Mouse (Mus musculus): ENCODE measurements around the gene Slc48a1.

DNA sequence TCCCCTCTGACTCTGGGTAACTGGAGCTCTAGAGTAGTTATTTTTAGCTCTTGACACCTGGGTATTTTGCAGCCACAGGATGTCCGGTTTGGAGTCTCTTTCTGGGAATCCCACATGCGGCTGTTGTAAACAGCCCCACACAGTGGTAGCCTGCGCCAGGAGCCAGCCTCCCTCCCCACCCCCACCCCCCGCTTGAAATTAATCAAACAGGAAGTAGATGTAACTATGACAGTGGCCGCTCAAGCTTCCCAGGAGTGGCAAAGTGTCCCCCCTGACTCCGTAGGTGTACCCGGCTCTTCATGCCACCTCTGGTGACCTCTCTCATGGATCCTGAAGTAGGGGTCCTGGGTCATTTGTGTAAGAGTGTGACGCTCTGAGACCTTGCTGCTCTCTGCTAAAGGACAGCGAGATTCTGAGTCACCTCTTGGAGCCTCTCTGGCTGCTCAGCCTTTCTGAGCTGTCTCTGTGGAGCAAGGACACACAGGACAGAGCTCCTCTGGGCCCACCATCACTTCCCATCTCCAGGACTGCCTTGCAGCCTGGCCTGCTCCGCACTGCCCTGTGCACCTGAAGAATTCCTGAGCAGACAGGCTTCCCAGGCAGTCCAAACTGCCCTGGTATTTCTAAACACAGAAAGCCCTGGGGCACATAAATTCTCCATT lies 43.1 kb downstream of the Slc48a1 start:
- TF ChIP-seq CTCF (IDR thresholded peaks at IDR 0.05; ENCODE audit: low read depth) (no peak), EP300 (IDR thresholded peaks at IDR 0.05; ENCODE audit: low read depth) (no peak)

Data from liver, embryonic 14.5 days (tissue).